Mouse (Mus musculus) liver, adult 2 months (tissue): ENCODE data around the gene Tcte2.
"Not testable (repeated sequence)": the region's sequence is repeated elsewhere in the genome, so short reads cannot be mapped to it uniquely, and the experiment has no call there.

Experiments used
- CTCF ChIP-seq: fragments of 200-500 bp; IDR thresholded peaks from 2 replicates; pipeline ENCODE4 v1.5.1; 2011; ENCODE audit warnings: low read depth, low read length, control low read depth
- POLR2A ChIP-seq: fragments of 200-500 bp; IDR thresholded peaks from 2 replicates; pipeline ENCODE4 v1.6.1; 2011; ENCODE audit warnings: low read length, control low read depth; ENCODE audit not compliant: insufficient read depth; ENCODE audit errors: extremely low read depth

GRCm38 (mm10) chr17:13764911-13765310 lies 3.3 kb upstream of the Tcte2 start:
- TF ChIP-seq POLR2A, CTCF: not testable (repeated sequence)
